Mouse (Mus musculus) ES-Bruce4 (cell line): ENCODE data around the gene Cux2.

Experiments
- CTCF ChIP-seq: IDR thresholded peaks from one replicate; pipeline ENCODE4 v1.8.1; 2011; ENCODE audit warnings: low read depth, low read length
- EP300 ChIP-seq: IDR thresholded peaks from 2 replicates; pipeline ENCODE4 v1.6.1; 2011; ENCODE audit warnings: low read depth, low read length; ENCODE audit not compliant: insufficient read depth
- POLR2A ChIP-seq: IDR thresholded peaks from one replicate; pipeline ENCODE4 v1.8.1; 2011; ENCODE audit warnings: low read length; ENCODE audit not compliant: insufficient read depth

DNA sequence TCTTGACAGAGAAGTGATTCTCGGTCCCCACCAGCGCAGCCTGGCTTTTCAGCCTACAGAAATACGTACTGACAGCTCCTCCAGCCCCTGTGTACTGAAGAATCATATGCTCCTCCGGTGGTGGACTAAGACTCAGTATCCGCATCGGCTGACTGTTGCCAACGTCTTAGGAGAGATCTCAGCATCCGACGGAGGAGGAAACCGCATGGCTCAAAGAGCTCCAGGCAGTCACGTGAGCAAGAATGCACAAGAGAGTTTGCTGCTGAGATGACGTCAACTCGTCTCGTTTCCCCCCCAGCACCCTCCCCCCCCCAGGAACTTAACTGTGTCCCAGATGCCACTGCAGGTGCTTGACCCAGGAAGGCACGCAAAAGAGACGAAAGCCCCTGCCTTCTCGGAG lies 34.8 kb downstream of the Cux2 start:
- TF ChIP-seq EP300, result no peak
- TF ChIP-seq CTCF, result no peak
- no peak for TF ChIP-seq POLR2A
